Mouse (Mus musculus) midbrain, embryonic 12.5 days (tissue): Measurements from ENCODE around the gene Slc8a2. TPM values are rescaled to one million over a fixed set of nuclear protein-coding genes. Genes with fewer than 3 reads are reported as not detected.

Experiments used
- ATAC-seq: fragments of 200-750 bp; cut with Nextera tagmentation; 2 replicates; pipeline ENCODE4 v1.8.0; 2017; ENCODE audit warnings: low read depth, moderate TSS enrichment, moderate library complexity; ENCODE audit not compliant: low FRiP score
- H3K27ac ChIP-seq: fragments of 300-500 bp; sonication (generic); replicated peaks from 2 replicates; pipeline ENCODE4 v1.5.1; 2016; ENCODE audit warnings: mild to moderate bottlenecking
- H3K27me3 ChIP-seq: fragments of 300-500 bp; sonication (generic); 2 replicates; pipeline ENCODE4 v1.6.1; 2016; ENCODE audit warnings: mild to moderate bottlenecking
- H3K36me3 ChIP-seq: fragments of 300-500 bp; sonication (generic); 2 replicates; pipeline ENCODE4 v1.6.1; 2016
- H3K4me1 ChIP-seq: fragments of 300-500 bp; sonication (generic); 2 replicates; pipeline ENCODE4 v1.6.1; 2016
- H3K4me2 ChIP-seq: fragments of 300-500 bp; sonication (generic); replicated peaks from 2 replicates; pipeline ENCODE4 v1.6.1; 2016; ENCODE audit warnings: mild to moderate bottlenecking, moderate library complexity
- H3K4me3 ChIP-seq: fragments of 300-500 bp; sonication (generic); 2 replicates; pipeline ENCODE4 v1.5.1; 2016; ENCODE audit warnings: mild to moderate bottlenecking
- H3K9ac ChIP-seq: fragments of 300-500 bp; sonication (generic); replicated peaks from 2 replicates; pipeline ENCODE4 v1.6.1; 2016; ENCODE audit warnings: mild to moderate bottlenecking, moderate library complexity
- H3K9me3 ChIP-seq: fragments of 300-500 bp; sonication (generic); 2 replicates; pipeline ENCODE4 v1.6.1; 2016; ENCODE audit warnings: mild to moderate bottlenecking
- WGBS: fragments of 180-500 bp; shearing (Covaris S2); methylation state at CpG from one replicate; pipeline ENCODE4 v1.1.7; 2016; 5-methylcytosine and 5-hydroxymethylcytosine counted together
- polyA plus RNA-seq: library from polyadenylated mRNA; unstranded; fragments of >200 nt; fragmentation: Nextera tagmentation; extraction: Ambion mirVana; gene quantifications from 2 replicates; pipeline ENCODE4 v1.2.1, GENCODE M21; 2016

Gene Slc8a2
- polyA plus RNA-seq, 1 experiment from 2014 or later = 0.55 TPM

DNA sequence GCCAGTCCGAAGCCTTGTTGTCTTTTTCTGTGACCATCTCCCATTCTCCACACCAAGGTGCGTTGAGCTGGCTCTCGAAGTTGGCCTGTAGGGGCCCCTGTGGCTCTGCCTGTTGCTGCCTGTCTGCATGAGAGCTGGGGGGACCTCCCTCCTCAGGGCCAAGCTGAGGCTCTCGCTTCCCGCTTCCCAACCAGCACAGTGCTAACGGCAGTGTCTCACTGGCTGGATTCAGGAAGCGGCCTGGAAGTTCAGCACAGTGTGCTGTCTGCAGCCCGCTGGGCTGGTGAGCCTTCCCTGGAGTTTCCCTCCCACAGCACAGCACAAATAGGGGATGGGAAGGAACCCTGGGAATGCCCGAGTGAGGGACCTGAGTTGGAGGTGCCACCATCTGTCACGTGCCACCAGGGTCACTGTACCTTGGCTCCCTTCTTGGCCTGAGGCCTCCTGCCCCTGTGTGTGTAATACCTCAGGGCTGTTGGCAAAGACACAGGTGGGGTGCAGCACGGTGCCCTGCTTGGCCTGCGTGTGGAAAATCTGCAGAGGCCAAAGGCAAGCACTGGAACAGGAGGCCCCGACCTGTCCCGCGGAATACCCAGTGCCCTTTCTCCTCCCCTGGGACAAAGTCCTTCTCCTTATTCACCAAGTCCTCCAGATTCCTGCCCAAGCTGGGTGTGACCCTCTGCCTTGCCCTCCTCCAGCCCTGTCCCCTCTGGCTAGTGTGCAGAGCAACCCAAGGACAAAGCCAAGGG, 73.3 kb downstream of the Slc8a2 start:
- no peak for ATAC-seq
- Histone ChIP-seq H3K9me3 (no peaks in the 10 kb centered on the region), H3K9ac (no peak overlapping the region), H3K4me2 (no peak overlapping the region), H3K27me3 (no peaks in the 10 kb centered on the region), H3K36me3 (peaks cover 94% of the 10 kb centered on the region), H3K27ac (no peak overlapping the region), H3K4me1 (no peaks in the 10 kb centered on the region), H3K4me3 (no peak overlapping the region)
- WGBS = 86% methylated on average over 15 of the region's 15 CpGs

DNA sequence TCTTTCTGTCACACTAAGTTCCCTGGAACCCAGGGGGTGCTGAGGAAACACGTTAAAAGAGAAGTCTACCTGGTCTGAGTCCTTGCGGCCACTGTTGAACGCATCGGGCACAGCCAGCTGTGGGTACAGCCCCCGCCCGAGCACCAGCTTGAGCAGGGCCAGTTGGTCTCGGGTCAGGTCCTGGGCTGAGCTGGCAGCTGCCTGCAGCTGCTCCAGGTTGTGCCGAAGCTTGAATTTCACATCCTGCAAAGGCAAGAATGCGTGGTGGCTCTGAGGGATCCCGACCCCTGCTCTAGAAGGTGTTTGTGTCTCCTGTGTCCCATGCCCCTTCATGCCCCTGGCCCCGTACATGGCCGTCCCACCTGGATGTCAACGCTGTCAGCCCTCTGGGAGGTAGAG, 73.9 kb downstream of the Slc8a2 start:
- no peak for ATAC-seq
- Histone ChIP-seq H3K4me2 (no peak overlapping the region), H3K4me3 (no peak overlapping the region), H3K9me3 (no peaks in the 10 kb centered on the region), H3K27me3 (no peaks in the 10 kb centered on the region), H3K27ac (no peak overlapping the region), H3K36me3 (peaks cover 91% of the 10 kb centered on the region), H3K4me1 (no peaks in the 10 kb centered on the region), H3K9ac (no peak overlapping the region)
- WGBS = 92% methylated on average over 13 of the region's 13 CpGs

GRCm38 (mm10) chr7:16204791-16205190, 75.2 kb downstream of the Slc8a2 start:
- H3K36me3 ChIP-seq = peaks cover 91% of the 10 kb centered on the region
- H3K27ac ChIP-seq = no peak overlapping the region
- 87% methylated on average over 9 of the region's 9 CpGs for WGBS
- no peak for ATAC-seq
- H3K27me3 ChIP-seq = no peaks in the 10 kb centered on the region
- no peaks in the 10 kb centered on the region for H3K4me1 ChIP-seq
- H3K4me3 ChIP-seq = no peak overlapping the region
- H3K4me2 ChIP-seq = no peak overlapping the region
- no peaks in the 10 kb centered on the region for H3K9me3 ChIP-seq
- no peak overlapping the region for H3K9ac ChIP-seq

DNA sequence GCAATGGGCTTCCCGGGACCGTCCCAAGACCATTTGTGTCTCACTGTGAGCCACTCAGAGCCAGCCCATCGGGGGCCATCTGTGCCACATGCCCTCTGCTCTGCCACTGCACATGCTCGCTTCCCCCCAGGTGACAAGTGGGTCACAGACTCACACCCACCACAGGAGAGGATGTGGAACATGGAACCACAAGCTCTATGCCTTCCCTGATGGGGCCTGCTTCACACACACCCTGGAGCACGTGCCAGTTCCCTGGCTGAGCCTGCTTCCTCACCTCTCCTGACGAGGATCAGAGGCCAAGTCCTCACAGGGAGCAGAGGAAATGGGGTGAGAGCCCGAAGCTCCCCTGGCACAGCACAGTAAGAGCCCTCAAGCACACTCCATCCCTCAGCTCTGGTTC, 77.5 kb downstream of the Slc8a2 start:
- ATAC-seq = no peak
- H3K9ac ChIP-seq = no peak overlapping the region

DNA sequence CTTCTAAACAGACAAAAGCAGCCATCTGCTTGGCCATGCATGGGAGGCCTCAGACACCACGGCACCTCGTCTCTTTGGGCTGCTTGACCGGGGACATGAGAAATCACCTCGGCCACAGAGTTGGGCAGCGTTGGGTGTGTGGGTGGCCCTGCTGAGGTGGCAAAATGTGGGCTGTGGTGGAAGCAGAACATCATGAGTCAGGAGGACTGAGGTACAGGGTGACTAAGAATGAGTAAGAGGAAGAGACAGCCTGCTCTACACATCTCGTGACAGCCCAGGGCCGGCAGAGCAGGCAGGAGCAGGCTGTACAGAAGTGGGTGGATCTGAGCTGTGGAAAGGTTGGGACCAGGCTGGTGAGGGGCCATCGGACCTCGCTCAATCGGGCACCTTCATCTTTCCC, 77.9 kb downstream of the Slc8a2 start:
- Histone ChIP-seq H3K4me2 (no peak overlapping the region), H3K9ac (no peak overlapping the region), H3K4me3 (no peak overlapping the region), H3K36me3 (peaks cover 88% of the 10 kb centered on the region), H3K27ac (no peak overlapping the region), H3K9me3 (no peaks in the 10 kb centered on the region), H3K4me1 (no peaks in the 10 kb centered on the region), H3K27me3 (no peaks in the 10 kb centered on the region)
- 93% methylated on average over 10 of the region's 10 CpGs for WGBS
- no peak for ATAC-seq

More for the DNA sequence above, 77.5 kb downstream of the Slc8a2 start:
- Histone ChIP-seq H3K27ac (no peak overlapping the region), H3K4me1 (no peaks in the 10 kb centered on the region), H3K9me3 (no peaks in the 10 kb centered on the region), H3K4me2 (no peak overlapping the region), H3K4me3 (no peak overlapping the region), H3K36me3 (peaks cover 90% of the 10 kb centered on the region), H3K27me3 (no peaks in the 10 kb centered on the region)
- whole genome bisulfite sequencing = 90% methylated on average over 7 of the region's 7 CpGs

DNA sequence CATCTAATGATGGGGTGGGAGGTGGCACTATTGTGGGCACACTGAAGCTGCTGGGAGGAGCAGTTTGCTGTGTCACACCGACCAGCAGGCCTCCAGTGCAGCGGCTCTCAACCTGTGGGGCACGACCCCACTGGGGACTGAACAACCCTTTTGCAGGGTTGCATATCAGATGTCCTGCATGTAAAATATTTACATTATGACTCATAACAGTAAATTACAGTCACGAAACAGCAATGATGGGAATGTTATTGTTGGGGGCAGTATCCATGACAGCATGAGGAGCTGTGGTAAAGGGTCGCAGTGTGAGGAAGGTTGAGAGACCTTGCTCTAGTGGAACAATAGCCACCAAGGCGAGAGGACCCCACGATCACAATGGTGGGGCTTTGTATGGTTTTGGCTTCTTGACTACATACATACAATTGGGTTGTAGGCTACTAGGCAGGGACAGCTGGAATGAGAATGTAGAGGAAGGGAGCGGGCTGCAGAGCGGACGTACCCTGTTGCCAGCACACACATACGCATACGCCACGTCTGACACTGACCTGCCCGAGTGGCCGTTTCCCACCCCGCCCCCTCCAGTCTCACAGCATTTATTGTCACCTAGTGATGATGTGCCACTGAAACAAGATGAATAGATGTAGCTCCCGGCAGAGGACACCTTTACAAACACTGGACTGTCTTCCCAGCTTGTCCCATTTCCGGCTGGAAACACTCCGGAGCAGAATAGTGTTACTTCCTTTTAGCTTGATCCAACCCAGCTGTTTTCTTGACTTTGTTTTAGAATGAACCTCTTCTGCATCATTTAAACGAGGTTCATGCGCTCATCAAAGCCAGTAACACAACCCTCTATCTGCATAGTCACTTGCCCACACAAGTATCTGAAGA, 79.4 kb downstream of the Slc8a2 start:
- no peak overlapping the region for H3K27ac ChIP-seq
- H3K9ac ChIP-seq = no peak overlapping the region
- H3K4me1 ChIP-seq = no peaks in the 10 kb centered on the region
- WGBS = 91% methylated on average over 21 of the region's 21 CpGs
- H3K9me3 ChIP-seq = no peaks in the 10 kb centered on the region
- no peaks in the 10 kb centered on the region for H3K27me3 ChIP-seq
- H3K36me3 ChIP-seq = peaks cover 88% of the 10 kb centered on the region
- no peak overlapping the region for H3K4me2 ChIP-seq
- ATAC-seq = no peak
- no peak overlapping the region for H3K4me3 ChIP-seq

Other genes starting within 250 kb of the Slc8a2 start
- 0.58 and 0.94 TPM in 2 replicates for gene Crx, start 249.9 kb upstream of the Slc8a2 start, polyA plus RNA-seq
- gene Crxos, start 247.2 kb upstream of the Slc8a2 start, polyA plus RNA-seq = 0.51 and 0.73 TPM in 2 replicates
- 1,059 and 1,095 TPM in 2 replicates for gene Selenow, start 207.4 kb upstream of the Slc8a2 start, polyA plus RNA-seq
- 162 and 183 TPM in 2 replicates for gene Nop53, start 183.8 kb upstream of the Slc8a2 start, polyA plus RNA-seq
- 7.0 and 8.5 TPM in 2 replicates for gene Ehd2, start 162.3 kb upstream of the Slc8a2 start, polyA plus RNA-seq
- gene Bicra, start 81.9 kb upstream of the Slc8a2 start, polyA plus RNA-seq = 10.0 and 10.3 TPM in 2 replicates
- gene Zfp541, start 68.0 kb upstream of the Slc8a2 start, polyA plus RNA-seq = not detected in 2 replicates
- 167 and 196 TPM in 2 replicates for gene Napa, start 31.4 kb upstream of the Slc8a2 start, polyA plus RNA-seq
- gene Kptn, start 9.9 kb upstream of the Slc8a2 start, polyA plus RNA-seq = 31.5 and 32.3 TPM in 2 replicates
- gene Meis3, start 45.3 kb downstream of the Slc8a2 start, polyA plus RNA-seq = 123 and 128 TPM in 2 replicates
- 18.9 and 19.0 TPM in 2 replicates for gene Dhx34, start 92.2 kb downstream of the Slc8a2 start, polyA plus RNA-seq
- 0.11 TPM in 1 of 2 replicates, not detected in the other for gene C5ar2, start 114.3 kb downstream of the Slc8a2 start, polyA plus RNA-seq
- gene C5ar1, start 129.7 kb downstream of the Slc8a2 start, polyA plus RNA-seq = 1.3 and 1.5 TPM in 2 replicates
- gene Inafm1, start 143.8 kb downstream of the Slc8a2 start, polyA plus RNA-seq = 20.5 and 20.6 TPM in 2 replicates
- gene Ccdc9, start 157.0 kb downstream of the Slc8a2 start, polyA plus RNA-seq = 43.2 and 48.8 TPM in 2 replicates
- 17.3 and 18.9 TPM in 2 replicates for gene Bbc3, start 178.6 kb downstream of the Slc8a2 start, polyA plus RNA-seq